Mouse (Mus musculus) embryo, embryonic 9.5 days (tissue): ENCODE results near the gene Wfdc9.
"Not testable (repeated sequence)": the region's sequence is repeated elsewhere in the genome, so short reads cannot be mapped to it uniquely, and the experiment has no call there.

Source experiments
- DNase-seq: peaks from one replicate; pipeline ENCODE4 v3.0.0-alpha.2; 2017; ENCODE audit errors: extremely low spot score

Gene Wfdc9

DNA sequence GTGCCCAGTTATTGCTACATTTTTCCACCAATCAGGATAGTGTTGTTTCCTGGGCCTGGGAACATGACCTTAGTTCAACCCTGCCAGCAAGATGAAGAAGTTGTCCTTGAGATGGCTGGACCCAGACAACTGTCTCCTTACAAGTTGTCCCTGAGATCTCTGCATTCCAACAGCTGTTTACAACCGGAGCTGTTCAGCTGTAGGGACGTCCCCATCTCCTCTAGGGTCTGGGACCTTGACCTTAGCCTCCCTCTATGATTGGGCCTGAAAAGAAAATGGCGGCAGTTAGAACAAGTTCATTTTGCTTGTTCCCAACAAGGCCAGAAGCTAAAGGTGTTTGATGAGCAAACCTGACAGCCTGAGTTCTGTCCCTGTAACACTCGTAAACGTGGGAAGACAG, 37.3 kb downstream of the Wfdc9 start:
- DNase-seq: no peak

DNA sequence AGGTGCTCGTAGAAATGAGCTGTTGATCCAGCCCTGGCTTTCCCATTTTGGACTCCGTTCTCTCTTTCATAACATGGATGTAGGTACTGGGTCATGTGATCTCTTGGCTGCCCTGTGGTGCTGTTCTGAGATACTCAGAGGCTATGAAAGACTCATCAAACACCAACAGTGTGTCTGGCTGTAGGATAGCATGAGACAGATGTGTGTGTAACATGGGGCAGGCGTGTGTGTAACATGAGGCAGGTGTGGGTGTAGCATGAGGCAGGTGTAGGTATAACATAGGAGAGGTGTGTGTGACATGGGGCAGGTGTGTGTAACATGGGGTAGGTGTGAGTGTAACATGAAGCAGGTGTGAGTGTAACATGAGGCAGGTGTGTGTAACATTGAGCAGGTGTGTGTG, 41.0 kb downstream of the Wfdc9 start:
- no peak for DNase-seq

DNA sequence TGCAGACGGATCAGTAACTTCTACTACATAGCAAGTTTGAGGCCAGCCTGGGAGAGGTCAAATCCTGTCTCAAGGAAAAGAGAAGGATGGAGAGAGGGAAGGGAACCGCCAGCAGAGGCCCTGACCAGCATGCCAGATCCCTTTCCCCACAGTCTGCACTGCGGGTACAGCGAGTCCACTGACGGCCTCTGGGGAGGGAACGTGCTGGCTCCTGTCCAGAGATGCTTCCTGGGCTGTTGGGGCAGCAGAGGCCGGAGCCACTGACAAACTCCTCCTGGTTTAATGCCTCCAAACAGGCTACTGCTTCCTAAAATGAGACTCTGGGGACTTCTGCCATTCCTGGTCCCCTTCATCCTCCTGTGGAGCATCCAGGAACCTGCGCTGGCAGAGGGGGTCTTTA, 42.9 kb downstream of the Wfdc9 start, which contains the start of the genes Wfdc6b and Wfdc8:
Gene Wfdc6b, plus strand, starts transcription at position 52 of the 400 bp plus-strand sequence.
Gene Wfdc8, minus strand, starts transcription at position 156 of the 400 bp plus-strand sequence.
- DNase-seq: not testable (repeated sequence)

DNA sequence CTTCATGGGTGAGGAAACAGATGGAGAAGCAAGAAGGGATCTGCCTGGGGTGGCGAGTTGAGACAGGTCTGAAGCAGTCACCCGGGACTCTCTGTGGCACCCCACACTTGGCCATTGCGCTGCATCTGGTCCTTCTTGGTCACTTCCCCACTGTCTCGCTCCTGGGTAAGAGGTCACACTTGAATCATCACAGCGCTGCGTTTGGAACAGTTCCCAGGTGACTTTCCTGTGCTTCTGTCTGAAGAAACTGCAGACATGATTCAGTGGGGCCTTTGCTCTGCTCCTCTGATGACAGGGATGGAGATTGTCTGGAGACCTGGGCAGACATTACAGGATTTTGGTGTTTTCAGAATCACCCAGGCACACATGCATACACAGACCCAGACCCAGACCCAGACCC, 47.6 kb downstream of the Wfdc9 start:
- no peak for DNase-seq

DNA sequence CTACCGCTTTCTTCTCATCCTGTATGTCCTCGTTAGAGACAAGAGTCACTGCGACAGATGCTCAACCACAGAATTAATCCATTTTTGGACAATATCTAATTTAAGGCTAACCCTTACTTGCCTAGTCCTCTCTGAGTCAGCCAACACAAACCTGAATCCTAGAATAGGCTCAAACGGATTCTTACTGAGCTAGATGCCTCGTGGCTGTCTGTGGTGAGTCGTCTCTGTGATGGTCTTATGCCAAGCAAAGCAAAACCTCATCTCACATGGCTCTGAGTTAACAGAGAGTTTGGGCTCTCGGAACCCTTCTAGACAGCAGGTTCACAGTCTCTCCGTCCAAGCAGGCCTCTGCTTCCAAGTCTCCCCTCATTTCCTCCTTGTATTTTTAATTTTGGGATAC, 52.0 kb downstream of the Wfdc9 start:
- DNase-seq: no peak

DNA sequence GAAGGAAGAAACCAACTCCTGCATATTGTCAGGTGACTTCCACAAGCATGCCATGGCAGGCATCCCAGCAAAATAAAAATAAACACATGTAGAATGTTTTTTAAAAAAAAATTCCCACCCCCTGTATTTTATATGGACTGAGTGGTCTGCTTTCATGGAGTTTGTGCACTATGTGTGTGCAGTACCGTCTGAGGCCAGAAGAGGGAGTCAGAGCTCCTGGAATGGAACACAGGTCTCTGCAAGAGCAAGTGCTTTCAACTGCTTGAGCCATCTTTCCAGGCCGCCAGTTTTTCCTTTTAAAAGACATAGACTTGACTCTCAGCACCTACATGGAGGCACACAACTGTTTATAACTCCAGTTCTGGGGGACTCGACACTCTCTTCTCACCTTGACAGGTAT, 52.9 kb downstream of the Wfdc9 start:
- DNase-seq: no peak

DNA sequence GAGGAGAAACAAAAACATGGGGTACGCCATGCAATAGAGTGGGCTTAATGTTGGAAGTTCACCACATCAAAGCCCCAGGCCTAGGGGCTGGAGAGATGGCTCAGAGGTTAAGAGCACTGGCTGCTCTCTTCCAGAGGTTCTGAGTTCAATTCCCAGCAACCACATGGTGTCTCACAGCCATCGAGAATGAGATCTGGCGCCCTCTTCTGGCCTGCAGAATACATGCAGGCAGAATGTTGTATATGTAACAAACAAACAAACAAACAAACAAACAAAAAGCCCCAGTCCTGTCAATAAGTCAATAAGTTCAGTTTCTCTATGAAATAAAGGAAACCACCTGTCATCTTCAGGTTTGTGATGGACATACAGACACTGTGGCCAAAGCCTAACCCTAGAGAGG, 56.2 kb downstream of the Wfdc9 start:
- no peak for DNase-seq
